Mouse (Mus musculus) kidney, postnatal 0 days (tissue): Measurements from ENCODE around the gene Tsga10ip. TPM values are rescaled to one million over a fixed set of nuclear protein-coding genes. Genes with fewer than 3 reads are reported as not detected.

Source experiments
- ATAC-seq: fragments of 200-750 bp; cut with Nextera tagmentation; replicated peaks from 2 replicates; pipeline ENCODE4 v1.8.0; 2017; ENCODE audit warnings: low read depth, moderate number of reproducible peaks, moderate TSS enrichment, moderate library complexity; ENCODE audit not compliant: low FRiP score
- DNase-seq: peaks from one replicate; pipeline ENCODE4 v3.0.0-alpha.2; 2016; ENCODE audit warnings: low spot score
- H3K27ac ChIP-seq: fragments of 300-500 bp; sonication (generic); 2 replicates; pipeline ENCODE4 v1.5.1; 2014; ENCODE audit warnings: mild to moderate bottlenecking
- H3K27me3 ChIP-seq: fragments of 300-500 bp; sonication (generic); 2 replicates; pipeline ENCODE4 v1.6.1; 2014; ENCODE audit warnings: low read length, mixed read lengths; ENCODE audit not compliant: insufficient read depth
- H3K36me3 ChIP-seq: fragments of 300-500 bp; sonication (generic); 2 replicates; pipeline ENCODE4 v1.6.1; 2014; ENCODE audit warnings: low read length, mixed read lengths; ENCODE audit not compliant: insufficient read depth
- H3K4me1 ChIP-seq: fragments of 300-500 bp; sonication (generic); replicated peaks from 2 replicates; pipeline ENCODE4 v1.6.1; 2014; ENCODE audit warnings: antibody characterized with exemption, low read length, mixed read lengths; ENCODE audit not compliant: insufficient read depth
- H3K4me2 ChIP-seq: fragments of 300-500 bp; sonication (generic); 2 replicates; pipeline ENCODE4 v1.6.1; 2014; ENCODE audit warnings: mild to moderate bottlenecking, low read length, moderate library complexity, mixed read lengths
- H3K4me3 ChIP-seq: fragments of 300-500 bp; sonication (generic); replicated peaks from 2 replicates; pipeline ENCODE4 v1.5.1; 2014; ENCODE audit warnings: low read depth, low read length
- H3K9ac ChIP-seq: fragments of 300-500 bp; sonication (generic); 2 replicates; pipeline ENCODE4 v1.6.1; 2014; ENCODE audit warnings: low read depth, low read length
- H3K9me3 ChIP-seq: fragments of 300-500 bp; sonication (generic); replicated peaks from 2 replicates; pipeline ENCODE4 v1.6.1; 2016; ENCODE audit warnings: low read length, inconsistent platforms, mixed read lengths
- CTCF ChIP-seq: IDR thresholded peaks from 2 replicates; pipeline ENCODE4 v1.5.1; 2016; ENCODE audit warnings: antibody characterized with exemption, low read depth, mild to moderate bottlenecking, moderate library complexity
- WGBS: fragments of 180-500 bp; shearing (Covaris S2); extraction: QIAGEN DNeasy Blood & Tissue Kit; methylation state at CpG from one replicate; pipeline ENCODE4 v1.1.7; 2014; 5-methylcytosine and 5-hydroxymethylcytosine counted together
- polyA plus RNA-seq: library from polyadenylated mRNA; unstranded; fragments of >200 nt; fragmentation: Nextera tagmentation; extraction: Ambion mirVana; gene quantifications from 2 replicates; pipeline ENCODE4 v1.2.1, GENCODE M21; 2015

The Tsga10ip gene
- polyA plus RNA-seq, 1 experiment from 2014 or later: 0.39 TPM

GRCm38 (mm10) chr19:5370932-5371331, 31.4 kb downstream of the Tsga10ip start:
- H3K9me3 ChIP-seq: no peaks in the 10 kb centered on the region
- peak; percentile 55 for TF ChIP-seq CTCF
- H3K4me3 ChIP-seq: no peak overlapping the region
- no peak overlapping the region for H3K9ac ChIP-seq
- no peak overlapping the region for H3K4me2 ChIP-seq
- 78% methylated on average over 3 of the region's 3 CpGs for WGBS
- H3K27ac ChIP-seq: no peak overlapping the region
- no peak for ATAC-seq
- H3K27me3 ChIP-seq: no peaks in the 10 kb centered on the region
- peaks cover 36% of the 10 kb centered on the region for H3K36me3 ChIP-seq
- H3K4me1 ChIP-seq: peaks cover 8% of the 10 kb centered on the region; the same call in 1 of the 2 replicates
- no peak for DNase-seq

GRCm38 (mm10) chr19:5367455-5367854, 34.9 kb downstream of the Tsga10ip start:
- H3K4me2 ChIP-seq: peak overlapping the region; percentile 74
- ATAC-seq: no peak
- H3K36me3 ChIP-seq: peaks cover 37% of the 10 kb centered on the region
- peak overlapping the region; percentile 86 for H3K4me3 ChIP-seq
- peak; percentile 47 for TF ChIP-seq CTCF
- peaks cover 13% of the 10 kb centered on the region; the same call in 1 of the 2 replicates for H3K4me1 ChIP-seq
- 10% methylated on average over 11 of the region's 11 CpGs for WGBS
- H3K9ac ChIP-seq: peak overlapping the region; percentile 73
- peak overlapping the region; percentile 95; the same call in 1 of the 2 replicates for H3K27ac ChIP-seq
- no peaks in the 10 kb centered on the region for H3K27me3 ChIP-seq
- DNase-seq: peak; percentile 23
- no peaks in the 10 kb centered on the region for H3K9me3 ChIP-seq

- H3K27ac ChIP-seq: peak within 1 kb of the TSS; percentile 95
- peak within 1 kb of the TSS; percentile 74 for H3K4me2 ChIP-seq
- TF ChIP-seq CTCF: no peak
- H3K4me3 ChIP-seq: peak within 1 kb of the TSS; percentile 86
- peaks cover 32% of the 10 kb centered on the region for H3K36me3 ChIP-seq
- no peak; the same call in 1 of the 2 replicates for ATAC-seq
- H3K27me3 ChIP-seq: no peaks in the 10 kb centered on the region
- DNase-seq: no peak
- H3K9me3 ChIP-seq: no peaks in the 10 kb centered on the region
- H3K4me1 ChIP-seq: peaks cover 13% of the 10 kb centered on the region; the same call in 1 of the 2 replicates
- under 1% methylated on average over 33 of the region's 33 CpGs for WGBS
- H3K9ac ChIP-seq: peak within 1 kb of the TSS; percentile 73
Observed at GRCm38 (mm10) chr19:5367053-5367359, 35.3 kb downstream of the Tsga10ip start, which contains the start of gene Banf1. TSS of gene Banf1 (minus strand) at chr19:5367168.

GRCm38 (mm10) chr19:5366175-5367052, 35.9 kb downstream of the Tsga10ip start, which contains the start of gene Eif1ad:
TSS of gene Eif1ad (plus strand) at chr19:5366741.
- under 1% methylated on average over 80 of the region's 92 CpGs for WGBS
- peak within 1 kb of the TSS; percentile 74 for H3K4me2 ChIP-seq
- TF ChIP-seq CTCF: no peak; the same call in 1 of the 2 replicates
- peak; percentile 92 for ATAC-seq
- H3K4me1 ChIP-seq: peaks cover 13% of the 10 kb centered on the region; the same call in 1 of the 2 replicates
- no peaks in the 10 kb centered on the region for H3K27me3 ChIP-seq
- H3K27ac ChIP-seq: peak within 1 kb of the TSS; percentile 95
- no peaks in the 10 kb centered on the region for H3K9me3 ChIP-seq
- H3K9ac ChIP-seq: peak within 1 kb of the TSS; percentile 73
- H3K36me3 ChIP-seq: peaks cover 28% of the 10 kb centered on the region
- H3K4me3 ChIP-seq: peak within 1 kb of the TSS; percentile 86
- peak; percentile 97 for DNase-seq

- H3K27me3 ChIP-seq: no peaks in the 10 kb centered on the region
- peak overlapping the region; percentile 95; the same call in 1 of the 2 replicates for H3K27ac ChIP-seq
- peaks cover 13% of the 10 kb centered on the region; the same call in 1 of the 2 replicates for H3K4me1 ChIP-seq
- no peak for TF ChIP-seq CTCF
- H3K4me2 ChIP-seq: peak overlapping the region; percentile 74
- no peaks in the 10 kb centered on the region for H3K9me3 ChIP-seq
- H3K9ac ChIP-seq: peak overlapping the region; percentile 73; the same call in 1 of the 2 replicates
- DNase-seq: no peak
- peaks cover 26% of the 10 kb centered on the region for H3K36me3 ChIP-seq
- no peak for ATAC-seq
- H3K4me3 ChIP-seq: peak overlapping the region; percentile 86
- 22% methylated on average over 11 of the region's 11 CpGs for WGBS
Observed at GRCm38 (mm10) chr19:5365751-5366150, 36.6 kb downstream of the Tsga10ip start.

GRCm38 (mm10) chr19:5364124-5364523, 38.2 kb downstream of the Tsga10ip start:
- Histone ChIP-seq H3K27me3 (no peaks in the 10 kb centered on the region), H3K9ac (no peak overlapping the region), H3K4me1 (peaks cover 13% of the 10 kb centered on the region; the same call in 1 of the 2 replicates), H3K9me3 (no peaks in the 10 kb centered on the region), H3K4me3 (no peak overlapping the region), H3K4me2 (no peak overlapping the region), H3K27ac (no peak overlapping the region), H3K36me3 (peaks cover 12% of the 10 kb centered on the region; the same call in 1 of the 2 replicates)
- 88% methylated on average over 2 of the region's 2 CpGs for WGBS
- ATAC-seq (no peak), DNase-seq (no peak)
- no peak for TF ChIP-seq CTCF
